Mouse (Mus musculus) limb, embryonic 13.5 days (tissue): Measurements from ENCODE around the gene C1qtnf9. TPM values are rescaled to one million over a fixed set of nuclear protein-coding genes. Genes with fewer than 3 reads are reported as not detected.

ENCODE experiments used
- ATAC-seq: fragments of 200-750 bp; cut with Nextera tagmentation; 2 replicates; pipeline ENCODE4 v1.8.0; 2017; ENCODE audit warnings: low read depth, moderate number of reproducible peaks, moderate TSS enrichment; ENCODE audit not compliant: low FRiP score
- H3K27ac ChIP-seq: fragments of 300-500 bp; sonication (generic); 2 replicates; pipeline ENCODE4 v1.5.1; 2015; ENCODE audit warnings: inconsistent platforms, mild to moderate bottlenecking, moderate library complexity
- H3K27me3 ChIP-seq: fragments of 300-500 bp; sonication (generic); 2 replicates; pipeline ENCODE4 v1.6.1; 2015; ENCODE audit warnings: mild to moderate bottlenecking, inconsistent platforms
- H3K36me3 ChIP-seq: fragments of 300-500 bp; sonication (generic); 2 replicates; pipeline ENCODE4 v1.6.1; 2015; ENCODE audit warnings: inconsistent platforms, mild to moderate bottlenecking, moderate library complexity
- H3K4me1 ChIP-seq: fragments of 300-500 bp; sonication (generic); 2 replicates; pipeline ENCODE4 v1.6.1; 2015; ENCODE audit warnings: inconsistent platforms
- H3K4me2 ChIP-seq: fragments of 300-500 bp; sonication (generic); replicated peaks from 2 replicates; pipeline ENCODE4 v1.6.1; 2015; ENCODE audit warnings: inconsistent platforms, mild to moderate bottlenecking, moderate library complexity
- H3K4me3 ChIP-seq: fragments of 300-500 bp; sonication (generic); 2 replicates; pipeline ENCODE4 v1.5.1; 2015; ENCODE audit warnings: moderate library complexity, mild to moderate bottlenecking, inconsistent platforms
- H3K9ac ChIP-seq: fragments of 300-500 bp; sonication (generic); 2 replicates; pipeline ENCODE4 v1.6.1; 2015; ENCODE audit warnings: mild to moderate bottlenecking, inconsistent platforms
- H3K9me3 ChIP-seq: fragments of 300-500 bp; sonication (generic); 2 replicates; pipeline ENCODE4 v1.6.1; 2016; ENCODE audit warnings: inconsistent platforms
- WGBS: fragments of 180-500 bp; shearing (Covaris S2); methylation state at CpG from one replicate; pipeline ENCODE4 v1.1.7; 2015; 5-methylcytosine and 5-hydroxymethylcytosine counted together
- polyA plus RNA-seq: library from polyadenylated mRNA; unstranded; fragments of >200 nt; fragmentation: Nextera tagmentation; extraction: Ambion mirVana; gene quantifications from 2 replicates; pipeline ENCODE4 v1.2.1, GENCODE M21; 2015

Gene C1qtnf9
- polyA plus RNA-seq, 1 experiment from 2014 or later, result 1.6 TPM

DNA sequence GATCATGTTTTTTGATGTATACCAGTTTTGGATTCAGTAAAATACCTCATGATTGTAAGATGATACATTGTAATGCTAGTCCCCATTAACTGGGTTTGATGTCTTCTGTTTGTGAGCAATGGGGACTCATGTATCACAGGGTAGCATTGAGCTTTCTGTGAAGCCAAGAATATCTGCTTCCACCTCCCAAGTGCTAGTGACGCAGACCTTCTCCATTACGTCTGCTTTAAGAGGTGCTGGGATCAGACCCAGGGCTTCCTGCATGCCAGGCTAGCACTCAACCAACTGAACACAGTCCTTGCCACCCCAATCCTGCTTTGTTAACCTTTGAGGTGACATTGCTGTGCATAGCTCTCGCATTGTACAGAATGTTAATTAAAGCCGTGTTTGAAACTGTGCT is 30.8 kb downstream of the C1qtnf9 start:
- no peak overlapping the region for H3K27ac ChIP-seq
- ATAC-seq, result no peak
- no peak overlapping the region for H3K4me3 ChIP-seq
- H3K9ac ChIP-seq, result no peak overlapping the region
- peaks cover 52% of the 10 kb centered on the region for H3K36me3 ChIP-seq
- H3K4me1 ChIP-seq, result 0 out of 2 replicates have a peak, but pooled peaks cover 3% of the 10 kb centered on the region
- H3K27me3 ChIP-seq, result no peaks in the 10 kb centered on the region
- no peaks in the 10 kb centered on the region for H3K9me3 ChIP-seq
- 87% methylated on average over 4 of the region's 4 CpGs for WGBS
- no peak overlapping the region for H3K4me2 ChIP-seq

DNA sequence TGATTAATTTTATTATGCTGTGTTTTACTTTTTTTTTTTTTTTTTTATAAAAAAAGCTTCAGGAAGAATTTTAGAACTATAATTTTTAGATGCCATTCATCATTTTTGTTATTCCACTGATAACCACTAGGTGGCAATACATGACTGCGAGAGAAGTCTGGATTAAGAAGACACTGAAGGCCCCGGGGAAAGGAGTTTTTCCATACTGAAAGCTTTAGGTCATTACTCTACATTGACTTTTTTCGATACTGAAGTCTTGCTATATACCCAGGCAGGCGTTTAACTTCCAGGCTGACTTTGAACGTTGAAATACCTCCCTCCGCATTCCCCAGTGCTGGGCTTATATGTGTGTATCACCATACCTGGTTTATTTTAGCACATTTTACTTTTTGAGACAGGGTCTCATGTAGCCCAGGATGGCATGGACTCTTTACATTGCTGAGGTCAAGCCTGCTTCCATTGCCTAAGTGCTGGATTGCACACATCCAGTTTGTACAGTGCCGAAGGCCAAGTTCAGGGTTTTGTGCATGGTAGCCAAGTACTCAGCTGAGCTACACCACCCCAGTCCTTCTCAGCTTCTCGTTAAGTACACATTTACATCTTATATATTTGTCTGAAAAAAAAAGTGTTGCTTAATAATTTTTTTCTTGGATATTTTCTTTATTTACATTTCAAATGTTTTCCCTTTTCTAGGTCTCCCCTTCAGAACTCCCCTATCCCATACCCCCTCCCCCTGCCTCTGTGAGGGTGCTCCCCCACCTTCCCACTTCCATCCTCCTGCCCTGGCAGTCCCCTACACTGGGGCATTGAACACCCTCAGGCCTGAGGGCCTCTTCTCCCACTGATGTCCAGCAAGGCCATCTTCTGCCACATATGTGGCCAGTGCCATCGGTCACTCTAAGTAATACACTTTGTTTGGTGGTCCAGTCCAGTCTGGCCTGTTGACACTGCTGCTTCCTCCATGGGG is 32.1 kb downstream of the C1qtnf9 start:
- no peak overlapping the region for H3K4me2 ChIP-seq
- ATAC-seq, result no peak
- H3K36me3 ChIP-seq, result peaks cover 61% of the 10 kb centered on the region
- no peaks in the 10 kb centered on the region for H3K27me3 ChIP-seq
- H3K4me3 ChIP-seq, result no peak overlapping the region
- no peaks in the 10 kb centered on the region for H3K9me3 ChIP-seq
- no peak overlapping the region for H3K9ac ChIP-seq
- 49% methylated on average over 9 of the region's 9 CpGs for WGBS
- H3K27ac ChIP-seq, result no peak overlapping the region
- 0 out of 2 replicates have a peak, but pooled peaks cover 3% of the 10 kb centered on the region for H3K4me1 ChIP-seq

GRCm38 (mm10) chr14:60802026-60802425 is 34.1 kb downstream of the C1qtnf9 start:
- no peak for ATAC-seq
- no peak overlapping the region for H3K4me2 ChIP-seq

DNA sequence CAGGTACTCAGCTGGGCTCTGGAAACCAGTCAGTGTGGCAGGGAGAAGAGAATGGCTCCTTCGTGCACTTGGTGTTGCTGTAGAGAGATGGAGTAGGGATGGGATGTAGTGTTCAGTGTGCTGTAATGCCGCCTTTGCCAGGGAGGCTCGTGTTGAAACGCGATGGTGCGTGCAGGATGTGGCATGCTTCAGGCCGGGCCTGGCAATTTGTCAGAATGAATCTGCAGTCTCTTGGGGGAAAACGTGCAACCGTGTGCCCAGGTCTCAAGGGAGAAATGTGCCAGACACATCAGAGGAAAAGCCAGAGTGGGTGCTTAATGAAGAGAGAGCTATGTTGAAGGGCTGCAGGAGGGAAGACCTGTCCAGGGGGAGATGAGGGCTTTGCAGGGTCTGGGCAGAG is 37.0 kb downstream of the C1qtnf9 start:
- Histone ChIP-seq H3K36me3 (peaks cover 35% of the 10 kb centered on the region), H3K4me3 (no peak overlapping the region), H3K27me3 (no peaks in the 10 kb centered on the region), H3K4me2 (no peak overlapping the region), H3K27ac (no peak overlapping the region), H3K9me3 (no peaks in the 10 kb centered on the region), H3K9ac (no peak overlapping the region), H3K4me1 (peaks cover 9% of the 10 kb centered on the region)
- WGBS, result 88% methylated on average over 9 of the region's 9 CpGs
- no peak for ATAC-seq

More at GRCm38 (mm10) chr14:60802026-60802425, 34.1 kb downstream of the C1qtnf9 start:
- Histone ChIP-seq H3K27ac (no peak overlapping the region), H3K4me3 (no peak overlapping the region), H3K9me3 (no peaks in the 10 kb centered on the region), H3K9ac (no peak overlapping the region), H3K27me3 (no peaks in the 10 kb centered on the region), H3K36me3 (peaks cover 49% of the 10 kb centered on the region), H3K4me1 (peaks cover 5% of the 10 kb centered on the region)
- WGBS, result 96% methylated on average over 13 of the region's 13 CpGs

- no peak overlapping the region for H3K9ac ChIP-seq
- no peaks in the 10 kb centered on the region for H3K27me3 ChIP-seq
- 83% methylated on average over 1 of the region's 1 CpGs for WGBS
- no peak for ATAC-seq
- H3K4me2 ChIP-seq, result no peak overlapping the region
- no peak overlapping the region; the same call in 1 of the 2 replicates for H3K27ac ChIP-seq
- no peaks in the 10 kb centered on the region for H3K9me3 ChIP-seq
- peaks cover 35% of the 10 kb centered on the region for H3K36me3 ChIP-seq
- no peak overlapping the region for H3K4me3 ChIP-seq
- H3K4me1 ChIP-seq, result peaks cover 8% of the 10 kb centered on the region
These were observed 37.9 kb downstream of the C1qtnf9 start for GRCm38 (mm10) chr14:60805871-60806270.

- Histone ChIP-seq H3K27ac (0 out of 2 replicates have a peak overlapping the region, but pooled peaks have one; percentile 39), H3K4me1 (peaks cover 8% of the 10 kb centered on the region), H3K9me3 (no peaks in the 10 kb centered on the region), H3K36me3 (peaks cover 41% of the 10 kb centered on the region), H3K9ac (no peak overlapping the region), H3K4me2 (0 out of 2 replicates have a peak overlapping the region, but pooled peaks have one; percentile 15), H3K4me3 (no peak overlapping the region), H3K27me3 (no peaks in the 10 kb centered on the region)
- WGBS, result 22% methylated on average over 11 of the region's 11 CpGs
- peak; percentile 28; the same call in 1 of the 2 replicates for ATAC-seq
These were observed 39.0 kb downstream of the C1qtnf9 start for GRCm38 (mm10) chr14:60806891-60807344.

- H3K4me2 ChIP-seq, result no peak overlapping the region
- H3K27me3 ChIP-seq, result no peaks in the 10 kb centered on the region
- H3K4me3 ChIP-seq, result no peak overlapping the region
- 91% methylated on average over 8 of the region's 8 CpGs for WGBS
- no peak for ATAC-seq
- H3K27ac ChIP-seq, result no peak overlapping the region
- no peak overlapping the region for H3K9ac ChIP-seq
- peaks cover 8% of the 10 kb centered on the region for H3K4me1 ChIP-seq
- peaks cover 33% of the 10 kb centered on the region for H3K36me3 ChIP-seq
- no peaks in the 10 kb centered on the region for H3K9me3 ChIP-seq
These were observed 41.9 kb downstream of the C1qtnf9 start for GRCm38 (mm10) chr14:60809881-60810280.

GRCm38 (mm10) chr14:60811547-60811946 is 43.6 kb downstream of the C1qtnf9 start:
- no peak for ATAC-seq
- no peak overlapping the region for H3K27ac ChIP-seq
- H3K36me3 ChIP-seq, result peaks cover 35% of the 10 kb centered on the region
- 93% methylated on average over 4 of the region's 4 CpGs for WGBS
- no peaks in the 10 kb centered on the region for H3K27me3 ChIP-seq
- no peak overlapping the region for H3K9ac ChIP-seq
- no peaks in the 10 kb centered on the region for H3K9me3 ChIP-seq
- peaks cover 8% of the 10 kb centered on the region for H3K4me1 ChIP-seq
- H3K4me2 ChIP-seq, result no peak overlapping the region
- H3K4me3 ChIP-seq, result no peak overlapping the region

DNA sequence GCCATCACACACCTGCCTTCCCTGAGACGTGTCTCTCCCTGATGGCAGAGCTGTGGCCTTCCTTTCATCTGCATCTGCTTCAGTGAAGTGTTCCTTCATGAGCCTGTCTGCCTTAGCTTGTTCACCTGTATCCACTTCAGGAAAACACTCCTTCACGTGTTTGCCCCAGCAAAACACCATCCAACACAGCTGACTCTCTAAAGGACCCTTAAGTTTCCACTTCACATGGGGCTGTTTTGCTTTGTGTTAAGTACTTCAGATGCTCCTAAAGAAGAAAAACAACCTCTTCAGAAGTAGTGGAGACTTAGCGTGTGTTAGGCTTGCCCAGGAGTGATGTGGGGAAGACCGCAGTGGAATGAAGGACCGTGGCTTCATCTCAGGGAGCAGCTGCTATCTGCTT is 47.2 kb downstream of the C1qtnf9 start:
- Histone ChIP-seq H3K36me3 (peaks cover 33% of the 10 kb centered on the region), H3K27me3 (no peaks in the 10 kb centered on the region), H3K9me3 (no peaks in the 10 kb centered on the region), H3K4me2 (no peak overlapping the region), H3K9ac (no peak overlapping the region), H3K4me3 (no peak overlapping the region), H3K27ac (no peak overlapping the region), H3K4me1 (no peaks in the 10 kb centered on the region)
- 91% methylated on average over 5 of the region's 5 CpGs for WGBS
- no peak for ATAC-seq

DNA sequence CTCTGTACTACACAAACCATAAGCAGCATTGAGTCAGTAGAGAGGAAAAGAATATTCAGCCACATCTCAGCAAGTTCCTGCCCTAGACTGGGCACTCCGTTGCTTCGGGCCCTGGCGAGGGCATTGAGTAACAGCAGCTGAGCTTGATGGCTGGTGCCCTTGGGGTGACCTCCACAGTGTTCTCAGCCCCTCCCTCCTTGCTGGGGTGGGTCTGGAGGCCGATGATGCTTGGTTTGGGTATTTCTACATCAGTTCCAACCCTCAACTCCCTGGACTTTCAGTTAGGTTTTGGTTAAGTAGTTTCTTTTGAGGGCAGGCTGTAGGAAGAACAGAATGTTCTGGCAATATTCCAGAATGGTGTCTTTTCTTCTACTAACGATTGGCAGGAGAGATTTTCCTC is 50.1 kb downstream of the C1qtnf9 start:
- Histone ChIP-seq H3K4me1 (no peaks in the 10 kb centered on the region), H3K4me3 (no peak overlapping the region), H3K9ac (no peak overlapping the region), H3K4me2 (no peak overlapping the region), H3K9me3 (no peaks in the 10 kb centered on the region), H3K27ac (no peak overlapping the region), H3K27me3 (no peaks in the 10 kb centered on the region), H3K36me3 (peaks cover 16% of the 10 kb centered on the region; the same call in 1 of the 2 replicates)
- 78% methylated on average over 5 of the region's 5 CpGs for WGBS
- ATAC-seq, result no peak

GRCm38 (mm10) chr14:60830096-60830495 is 62.2 kb downstream of the C1qtnf9 start:
- H3K9ac ChIP-seq, result no peak overlapping the region
- no peaks in the 10 kb centered on the region for H3K4me1 ChIP-seq
- 81% methylated on average over 2 of the region's 2 CpGs for WGBS
- H3K9me3 ChIP-seq, result peaks cover 6% of the 10 kb centered on the region; the same call in 1 of the 2 replicates
- no peak overlapping the region for H3K27ac ChIP-seq
- peaks cover 40% of the 10 kb centered on the region for H3K36me3 ChIP-seq
- no peak overlapping the region for H3K4me3 ChIP-seq
- H3K4me2 ChIP-seq, result no peak overlapping the region
- H3K27me3 ChIP-seq, result no peaks in the 10 kb centered on the region
- no peak for ATAC-seq
